In genomic region chr17:80471056-80471802, GRCm38 (mm10) we compare ENCODE assay signal across 9 mouse cellular contexts. TPM values are rescaled to one million over a fixed set of nuclear protein-coding genes. Genes with fewer than 3 reads are reported as not detected.
DNase-seq lines count a peak whose midpoint lies in the region; ATAC-seq and TF ChIP-seq lines count a peak whose summit lies in the region.
"Had no signal": no experiment of that assay in that cellular context is flagged by ENCODE, and none has a peak within 500 bp of the region (broad histone marks: within the 10 kb centered on the region; RNA-seq: fewer than 3 reads in every experiment).

No protein-coding gene starts in this region.

- H3K4me2 ChIP-seq in forebrain, embryonic 13.5 days, result no peak overlapping the region
- H3K4me2 ChIP-seq in midbrain, postnatal 0 days (ENCODE audit: low read depth, low read length, poor library complexity, severe bottlenecking), result no peak overlapping the region
- H3K4me2 ChIP-seq: lung, embryonic 15.5 days had no signal

- no peak for TF ChIP-seq CTCF in cerebellum, adult 2 months (IDR thresholded peaks at IDR 0.05; ENCODE audit: borderline replicate concordance, insufficient read depth, low read depth, low read length)
- TF ChIP-seq CTCF in midbrain, postnatal 0 days (IDR thresholded peaks at IDR 0.05), result no peak

- ATAC-seq in forebrain, embryonic 13.5 days, result peak; percentile 68; the same call in 1 of the 2 replicates
- ATAC-seq in midbrain, postnatal 0 days (ENCODE audit: low FRiP score), result no peak

- H3K4me1 ChIP-seq in cerebellum, adult 2 months (ENCODE audit: control insufficient read depth, insufficient read depth, low read length), result peaks cover 3% of the 10 kb centered on the region; the same call in 1 of the 2 replicates
- H3K4me1 ChIP-seq in forebrain, embryonic 13.5 days, result peaks cover 12% of the 10 kb centered on the region
- H3K4me1 ChIP-seq in midbrain, postnatal 0 days (ENCODE audit: insufficient read depth, low read length), result no peaks in the 10 kb centered on the region

- peak; percentile 33 to 51 for DNase-seq in cerebellum, postnatal 10 days
- DNase-seq in cerebellum, adult 2 months, result no peak
- peak; percentile 16 for DNase-seq in layer of hippocampus, adult 9-11 months
- no peak for DNase-seq in layer of hippocampus, adult 9-10 months (ENCODE audit: low spot score)
- peak; percentile 55 for DNase-seq in midbrain, postnatal 0 days (ENCODE audit: low spot score)
- DNase-seq in spleen, adult 12 weeks (ENCODE audit: low spot score), result no peak
- no peak for DNase-seq in adipocyte (ENCODE audit: low spot score)

- no peaks in the 10 kb centered on the region for H3K36me3 ChIP-seq in forebrain, embryonic 13.5 days (ENCODE audit: poor library complexity, severe bottlenecking)
- no peaks in the 10 kb centered on the region for H3K36me3 ChIP-seq in midbrain, postnatal 0 days (ENCODE audit: insufficient read depth, low read length)
- H3K36me3 ChIP-seq: lung, embryonic 15.5 days had no signal

- no peak overlapping the region for H3K27ac ChIP-seq in cerebellum, adult 2 months (ENCODE audit: insufficient read depth, low read length)
- H3K27ac ChIP-seq in forebrain, embryonic 13.5 days, result peak overlapping the region; percentile 40; the same call in 1 of the 2 replicates
- no peak overlapping the region for H3K27ac ChIP-seq in midbrain, postnatal 0 days (ENCODE audit: low read depth, low read length)
- H3K27ac ChIP-seq: lung, embryonic 15.5 days had no signal

- WGBS in cerebellum, adult 2 months, result 36% methylated on average over 8 of the region's 8 CpGs
- WGBS in forebrain, embryonic 13.5 days, result 25% methylated on average over 8 of the region's 8 CpGs
- 32% methylated on average over 8 of the region's 8 CpGs for WGBS in midbrain, postnatal 0 days

- H3K4me3 ChIP-seq in cerebellum, adult 2 months (replicated peaks; ENCODE audit: insufficient read depth, low read depth, low read length), result no peak overlapping the region
- H3K4me3 ChIP-seq in forebrain, embryonic 13.5 days, result no peak overlapping the region
- no peak overlapping the region for H3K4me3 ChIP-seq in midbrain, postnatal 0 days (ENCODE audit: low read depth, low read length)
- H3K4me3 ChIP-seq: lung, embryonic 15.5 days had no signal

- peak overlapping the region; percentile 27 for H3K9ac ChIP-seq in forebrain, embryonic 13.5 days
- H3K9ac ChIP-seq in midbrain, postnatal 0 days (replicated peaks; ENCODE audit: low read length, poor library complexity, severe bottlenecking), result no peak overlapping the region
- H3K9ac ChIP-seq: lung, embryonic 15.5 days had no signal

- no peaks in the 10 kb centered on the region for H3K27me3 ChIP-seq in cerebellum, adult 2 months (ENCODE audit: control insufficient read depth, insufficient read depth, low read length)
- H3K27me3 ChIP-seq in forebrain, embryonic 13.5 days, result no peaks in the 10 kb centered on the region
- no peaks in the 10 kb centered on the region for H3K27me3 ChIP-seq in midbrain, postnatal 0 days (ENCODE audit: insufficient read depth, low read length)
- H3K27me3 ChIP-seq: lung, embryonic 15.5 days had no signal

- H3K9me3 ChIP-seq in forebrain, embryonic 13.5 days (replicated peaks), result no peaks in the 10 kb centered on the region
- no peaks in the 10 kb centered on the region for H3K9me3 ChIP-seq in midbrain, postnatal 0 days (ENCODE audit: low read length)
- H3K9me3 ChIP-seq: lung, embryonic 15.5 days had no signal

- TF ChIP-seq POLR2A in cerebellum, adult 2 months (IDR thresholded peaks at IDR 0.05; ENCODE audit: borderline replicate concordance, insufficient read depth, low read length), result no peak

RNA-seq across cellular contexts. Expression of gene Sos1, which starts 9.0 kb away (rescaled TPM):
- polyA plus RNA-seq in cerebellum, adult 2 months (2012; rRNA removed), result 18.8 and 19.3 TPM in 2 replicates
- polyA plus RNA-seq in forebrain, embryonic 13.5 days (2015; fragmentation: Nextera tagmentation; extraction: Ambion mirVana), result 6.6 and 6.9 TPM in 2 replicates
- 29.0 and 34.3 TPM in 2 replicates for total RNA-seq in midbrain, postnatal 0 days (2014; rRNA removed)
- polyA plus RNA-seq in midbrain, postnatal 0 days (2015; fragmentation: Nextera tagmentation; extraction: Ambion mirVana), result 6.2 and 7.2 TPM in 2 replicates

Comparison
In these comparisons a context has a peak if more than half of its experiments do, and no peak if none do; other contexts are left out.
1. DNase-seq: peak in cerebellum, postnatal 10 days (2 of 2), layer of hippocampus, adult 9-11 months (single experiment) and midbrain, postnatal 0 days (single experiment); none in cerebellum, adult 2 months (0 of 2), layer of hippocampus, adult 9-10 months (single experiment), spleen, adult 12 weeks (single experiment) and adipocyte (single experiment).